Mouse (Mus musculus): ENCODE data around the gene Ccdc146.
"Not testable (repeated sequence)": the region's sequence is repeated elsewhere in the genome, so short reads cannot be mapped to it uniquely, and the experiment has no call there.

The Ccdc146 gene

GRCm38 (mm10) chr5:21329672-21330665 lies 94.5 kb downstream of the Ccdc146 start:
- no peak for DNase-seq (ENCODE audit: low spot score)

DNA sequence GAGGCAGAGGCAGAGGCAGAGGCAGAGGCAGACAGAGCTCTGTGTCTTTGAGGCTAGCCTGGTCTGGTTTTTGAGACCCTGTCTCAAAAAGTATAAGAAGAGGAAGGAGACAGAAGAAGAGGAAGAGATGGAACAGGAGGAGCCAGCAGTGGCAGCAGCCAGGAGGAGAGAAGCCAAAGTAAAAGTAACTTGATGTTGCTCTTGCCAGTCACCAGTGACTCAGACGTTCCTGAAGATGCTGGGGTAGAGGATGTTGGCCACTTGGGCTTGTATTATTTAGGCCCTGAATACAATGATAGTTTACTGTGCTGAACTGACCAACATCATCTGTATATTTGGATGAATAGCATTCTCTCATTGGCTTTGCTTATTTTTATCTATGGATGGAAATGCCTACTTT lies 95.9 kb downstream of the Ccdc146 start:
- no peak for DNase-seq (ENCODE audit: low spot score)

GRCm38 (mm10) chr5:21326494-21326893 lies 98.0 kb downstream of the Ccdc146 start:
- peak; percentile 75 for DNase-seq (ENCODE audit: low spot score)

DNA sequence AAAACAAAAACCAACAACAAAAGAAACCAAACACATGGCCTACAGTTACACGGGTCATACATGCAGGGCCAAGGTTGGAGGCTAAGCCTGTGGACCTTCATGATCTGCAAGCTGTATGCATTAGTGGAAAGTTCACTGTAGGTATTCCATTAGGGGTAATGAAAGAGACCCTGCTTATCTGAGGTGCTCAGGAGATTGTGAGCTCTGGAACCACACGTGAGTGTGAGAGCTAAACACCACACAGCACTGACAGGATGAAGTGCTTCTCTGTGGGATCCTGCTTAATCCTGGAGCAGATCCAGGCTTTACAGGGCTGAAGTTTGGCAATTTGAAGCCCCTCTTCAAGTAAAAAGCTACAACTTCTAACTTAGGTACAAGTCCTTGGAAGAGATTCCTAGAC lies 104.3 kb downstream of the Ccdc146 start:
- DNase-seq (ENCODE audit: low spot score): no peak

DNA sequence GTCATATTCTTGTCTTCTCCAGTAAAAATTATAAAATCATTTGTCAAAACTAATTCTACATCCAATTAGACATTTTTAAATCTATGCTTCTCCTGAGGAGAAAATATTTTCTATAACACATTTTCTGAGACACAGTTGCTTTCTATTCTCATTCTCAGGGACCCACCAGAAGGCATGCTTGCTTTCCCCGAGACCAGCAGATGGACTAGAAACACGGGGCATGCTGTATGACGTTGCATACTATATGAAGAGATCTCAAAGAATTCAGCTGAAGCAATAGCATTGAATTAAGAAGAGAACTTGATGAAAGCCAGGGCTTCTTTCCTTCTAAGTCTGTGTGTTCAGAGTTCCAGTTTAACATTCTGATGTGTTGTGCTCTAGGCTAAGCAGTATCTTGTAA lies 109.8 kb downstream of the Ccdc146 start:
- no peak for DNase-seq (ENCODE audit: low spot score)

DNA sequence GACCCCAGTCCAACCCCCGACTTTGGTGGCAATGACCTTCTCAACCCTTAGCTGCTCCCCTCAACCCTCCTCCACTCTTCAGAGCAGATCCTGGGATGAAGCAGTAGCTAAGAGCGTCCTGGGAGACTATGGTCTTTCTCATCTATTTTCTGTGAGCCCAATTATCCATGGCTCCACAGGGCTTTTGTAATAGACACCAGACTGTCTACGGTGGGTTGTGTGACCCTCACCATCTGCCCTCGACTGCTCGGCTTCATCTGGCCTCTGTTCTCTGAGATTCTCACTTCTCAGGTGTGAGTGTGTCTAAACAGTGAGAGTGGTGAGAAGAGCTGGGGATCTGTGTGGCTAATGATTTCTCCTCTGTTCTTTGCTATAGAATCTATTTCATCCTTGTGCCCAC lies 117.3 kb downstream of the Ccdc146 start:
- no peak for DNase-seq (ENCODE audit: low spot score)

DNA sequence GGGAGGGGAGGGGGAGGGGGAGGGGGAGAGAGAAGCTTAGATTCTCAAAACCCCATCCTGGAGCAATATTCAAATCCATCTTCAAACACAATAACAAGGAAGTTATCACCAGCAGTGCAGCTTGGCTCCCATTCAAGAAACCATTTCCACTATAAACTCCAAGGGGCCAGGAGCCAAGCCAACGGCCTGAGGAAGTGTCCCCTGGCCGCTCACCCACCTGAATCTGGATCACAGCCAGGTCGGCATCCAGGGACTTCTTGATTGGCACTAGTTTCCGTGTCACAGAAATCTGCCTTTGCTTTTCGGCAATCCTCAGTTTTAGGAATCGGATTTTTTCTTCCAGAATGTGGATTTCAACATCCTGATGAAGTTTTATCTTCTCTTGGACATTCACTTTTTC lies 123.5 kb downstream of the Ccdc146 start:
- DNase-seq (ENCODE audit: low spot score): no peak

DNA sequence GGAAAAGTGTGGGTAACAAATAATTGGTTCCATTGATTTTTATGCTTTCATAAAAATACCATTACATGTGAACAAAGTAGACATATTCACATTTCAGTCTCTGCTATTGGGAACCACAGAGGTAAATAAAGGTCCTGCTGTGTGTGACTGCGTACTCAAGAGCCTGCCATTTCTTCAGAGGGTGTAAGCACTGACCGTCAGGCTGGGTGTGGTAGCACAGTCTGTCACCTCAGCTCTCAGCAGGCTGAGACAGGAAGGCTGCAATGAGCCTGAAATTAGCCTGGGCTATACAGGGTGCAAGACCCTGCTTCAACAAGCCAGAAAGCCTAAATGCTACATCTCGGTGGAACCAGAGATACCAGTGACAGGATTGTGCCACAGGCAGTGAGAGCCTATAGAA lies 124.4 kb downstream of the Ccdc146 start:
- no peak for DNase-seq (ENCODE audit: low spot score)

- no peak for DNase-seq (ENCODE audit: low spot score)
Measured at GRCm38 (mm10) chr5:21299076-21299755, 125.3 kb downstream of the Ccdc146 start.

GRCm38 (mm10) chr5:21295683-21296082 lies 128.8 kb downstream of the Ccdc146 start:
- DNase-seq (ENCODE audit: low spot score): no peak

DNA sequence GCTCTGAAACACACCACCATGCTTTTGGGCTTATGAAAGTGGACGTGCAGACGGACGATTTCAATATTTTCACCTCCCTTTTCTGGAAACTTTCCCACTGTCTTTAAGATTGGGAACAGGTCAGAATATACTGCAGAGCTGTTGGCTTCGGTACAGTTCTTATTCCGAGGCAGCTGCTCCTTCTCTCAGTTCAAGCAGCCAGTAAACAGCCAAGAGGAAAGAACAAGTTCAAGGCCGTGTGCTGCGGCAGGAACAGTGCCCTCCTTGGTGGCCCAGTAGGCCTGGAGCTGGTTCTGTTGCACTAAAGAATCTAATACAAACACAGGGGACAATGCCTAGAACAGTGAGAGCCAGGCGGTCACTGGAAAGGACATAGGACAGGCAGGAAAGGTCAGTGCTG lies 133.9 kb downstream of the Ccdc146 start:
- DNase-seq (ENCODE audit: low spot score): no peak

DNA sequence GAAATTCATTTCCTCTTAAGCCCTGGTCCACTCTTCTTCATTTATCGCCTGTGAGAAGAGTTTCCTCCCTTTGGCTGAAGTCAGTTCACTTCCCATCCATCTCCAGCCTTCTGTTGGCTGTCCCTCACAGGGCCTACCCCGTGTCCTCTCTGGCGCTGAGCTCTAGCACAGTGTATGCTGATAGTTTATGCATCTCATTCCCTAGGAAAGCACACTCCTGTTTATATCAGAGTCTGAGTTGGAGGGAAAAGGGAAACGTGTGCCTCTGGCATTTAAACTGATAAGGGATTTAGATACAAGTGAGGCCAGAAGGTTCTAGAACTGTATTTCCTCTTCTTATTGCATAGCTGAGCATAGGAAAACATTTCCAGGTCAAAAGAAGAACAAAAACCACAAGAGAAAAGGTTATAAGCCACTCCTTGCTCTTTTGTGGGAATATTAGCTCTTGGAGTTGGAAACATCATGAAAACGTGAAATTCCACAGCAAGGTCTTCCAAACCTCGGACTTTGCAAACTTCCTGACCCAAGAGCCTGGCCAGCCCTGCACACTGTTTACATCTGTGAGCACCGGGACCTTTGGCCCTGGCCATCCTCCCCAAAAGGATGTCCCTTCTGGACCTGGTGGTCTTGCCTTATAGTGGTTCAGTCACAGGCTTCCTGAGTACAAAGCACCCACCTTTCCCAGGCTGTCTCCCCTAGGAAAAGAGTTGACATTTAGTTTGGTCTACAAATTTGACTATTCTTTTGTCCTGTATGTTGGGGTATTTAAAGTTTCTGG lies 135.6 kb downstream of the Ccdc146 start:
- no peak for DNase-seq (ENCODE audit: low spot score)

GRCm38 (mm10) chr5:21283356-21284062 lies 141.0 kb downstream of the Ccdc146 start:
- DNase-seq (ENCODE audit: low spot score): no peak

- DNase-seq (ENCODE audit: low spot score): not testable (repeated sequence)
Measured at GRCm38 (mm10) chr5:21277685-21278084, 146.8 kb downstream of the Ccdc146 start.

- peak; percentile 27 for DNase-seq (ENCODE audit: low spot score)
Measured at GRCm38 (mm10) chr5:21271386-21272354, 152.8 kb downstream of the Ccdc146 start.

GRCm38 (mm10) chr5:21270756-21271155 lies 153.7 kb downstream of the Ccdc146 start:
- DNase-seq (ENCODE audit: low spot score): no peak

DNA sequence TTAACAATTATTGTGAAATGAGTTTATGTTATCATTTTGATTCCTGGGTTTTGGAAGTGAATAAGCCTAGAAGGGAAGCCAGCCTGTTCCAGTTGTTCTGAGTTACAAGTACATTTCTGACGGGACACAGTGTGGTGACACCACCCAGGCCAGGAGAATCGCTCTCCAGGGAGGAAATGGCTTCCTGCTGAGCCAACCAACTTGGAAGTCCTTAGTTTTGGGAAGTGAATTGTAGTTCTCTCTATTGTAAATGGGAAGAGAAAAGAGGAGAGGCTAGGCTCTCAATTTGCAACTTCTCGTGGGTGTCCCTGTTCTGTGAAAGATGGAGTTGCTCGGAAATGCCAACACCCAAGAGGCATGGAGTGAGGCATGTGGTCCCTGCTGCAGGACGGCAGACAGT lies 155.0 kb downstream of the Ccdc146 start:
- DNase-seq (ENCODE audit: low spot score): no peak

DNA sequence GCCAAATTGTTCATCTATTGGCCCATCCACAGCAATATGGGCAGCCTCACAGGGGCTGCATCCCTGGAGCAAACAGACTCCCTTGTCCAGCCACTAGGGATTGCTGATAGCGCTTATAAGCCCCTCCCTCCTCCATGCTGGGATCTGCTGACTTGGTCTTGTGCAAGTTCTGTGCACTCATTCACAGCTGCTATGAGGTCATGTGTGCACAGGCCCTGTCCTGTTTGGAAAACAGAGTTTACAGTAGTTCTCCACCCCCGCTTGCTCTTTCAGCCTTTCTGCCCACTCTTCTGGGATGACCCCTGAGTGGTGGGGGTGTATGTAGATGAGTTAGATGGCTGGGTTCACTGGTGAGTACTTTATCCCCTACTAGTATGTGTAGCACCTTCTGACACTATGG lies 157.4 kb downstream of the Ccdc146 start:
- DNase-seq (ENCODE audit: low spot score): no peak

GRCm38 (mm10) chr5:21265049-21265448 lies 159.4 kb downstream of the Ccdc146 start:
- DNase-seq (ENCODE audit: low spot score): peak; percentile 93

- DNase-seq (ENCODE audit: low spot score): no peak
Measured at GRCm38 (mm10) chr5:21264352-21265021, 160.0 kb downstream of the Ccdc146 start.

All from embryo, embryonic 10 days (tissue).